Mouse (Mus musculus) cerebellum, adult 11 months (tissue): ENCODE data around the gene Eya3.
"Not testable (repeated sequence)": the region's sequence is repeated elsewhere in the genome, so short reads cannot be mapped to it uniquely, and the experiment has no call there.

Experiments used
- DNase-seq: peaks from one replicate; pipeline ENCODE4 v3.0.0; 2022

Eya3 gene

GRCm38 (mm10) chr4:132743992-132744911 is 105.5 kb downstream of the Eya3 start:
- no peak for DNase-seq

GRCm38 (mm10) chr4:132746911-132747517 is 108.2 kb downstream of the Eya3 start:
- DNase-seq = no peak

- DNase-seq = no peak
Measured at GRCm38 (mm10) chr4:132747664-132748259, 109.0 kb downstream of the Eya3 start.

GRCm38 (mm10) chr4:132748778-132749177 is 110.0 kb downstream of the Eya3 start:
- DNase-seq = no peak

- no peak for DNase-seq
Measured at GRCm38 (mm10) chr4:132749258-132749982, 110.6 kb downstream of the Eya3 start.

GRCm38 (mm10) chr4:132752992-132753391 is 114.2 kb downstream of the Eya3 start:
- no peak for DNase-seq

GRCm38 (mm10) chr4:132756974-132757373 is 118.2 kb downstream of the Eya3 start, which contains the start of gene Smpdl3b:
Gene Smpdl3b, minus strand, starts transcription at chr4:132757252.
- DNase-seq = peak; percentile 22

GRCm38 (mm10) chr4:132757633-132758351 is 119.0 kb downstream of the Eya3 start:
- DNase-seq = no peak

GRCm38 (mm10) chr4:132760296-132760695 is 121.5 kb downstream of the Eya3 start:
- no peak for DNase-seq

GRCm38 (mm10) chr4:132762602-132763001 is 123.8 kb downstream of the Eya3 start:
- no peak for DNase-seq

GRCm38 (mm10) chr4:132763125-132763524 is 124.3 kb downstream of the Eya3 start:
- DNase-seq = not testable (repeated sequence)

- peak; percentile 98 for DNase-seq
Measured at GRCm38 (mm10) chr4:132767914-132768876, 129.4 kb downstream of the Eya3 start, which contains the start of gene Rpa2. Gene Rpa2, plus strand, starts transcription at chr4:132768332.

- no peak for DNase-seq
Measured at GRCm38 (mm10) chr4:132771776-132772175, 133.0 kb downstream of the Eya3 start.
